Mouse (Mus musculus) G1E (cell line): ENCODE measurements around the gene Hspbp1.

Experiments
- CTCF ChIP-seq: IDR thresholded peaks from 2 replicates; pipeline ENCODE4 v1.5.1; 2012; ENCODE audit warnings: low read depth, low read length, inconsistent platforms, mixed read lengths
- GATA1 ChIP-seq: IDR thresholded peaks from 2 replicates; pipeline ENCODE4 v1.6.1; 2012; ENCODE audit warnings: borderline replicate concordance, low read length, inconsistent platforms, mixed read lengths
- GATA2 ChIP-seq: IDR thresholded peaks from 2 replicates; pipeline ENCODE4 v1.6.1; 2012; ENCODE audit warnings: low read depth, low read length, inconsistent platforms, borderline replicate concordance
- POLR2AphosphoS5 ChIP-seq: IDR thresholded peaks from 2 replicates; pipeline ENCODE4 v1.6.1; 2012; ENCODE audit warnings: low read depth, low read length, inconsistent platforms; ENCODE audit not compliant: insufficient replicate concordance
- TAL1 ChIP-seq: conservative IDR thresholded peaks from 2 replicates; pipeline ENCODE4 v1.6.1; 2012; ENCODE audit warnings: low read depth, low read length, inconsistent platforms, mixed read lengths

DNA sequence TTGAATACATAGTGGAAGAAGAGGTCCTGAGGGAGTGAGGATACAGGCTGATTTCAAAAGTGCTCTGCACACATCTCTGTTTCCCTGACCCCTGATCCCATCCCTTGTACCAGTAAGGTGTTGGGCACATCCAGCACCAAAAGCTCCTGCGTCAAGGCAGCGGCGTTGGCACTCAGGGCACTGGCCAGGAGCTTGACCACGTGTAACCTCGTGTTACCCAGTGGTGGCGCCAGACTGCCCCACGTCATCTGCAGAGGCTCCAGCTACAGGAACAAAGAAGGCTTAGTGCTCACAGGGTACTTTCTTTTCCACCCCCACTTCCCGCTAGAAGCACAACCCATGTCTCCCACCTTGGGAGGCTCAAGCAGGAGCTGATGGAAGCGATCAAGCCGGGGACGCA, 43.7 kb downstream of the Hspbp1 start:
- no peak for TF ChIP-seq TAL1
- no peak for TF ChIP-seq GATA1
- TF ChIP-seq CTCF, result no peak
- no peak for TF ChIP-seq POLR2AphosphoS5
- no peak for TF ChIP-seq GATA2
